ENCODE assay signal across 25 mouse cellular contexts in genomic region chr13:114095440-114095839, GRCm38 (mm10).
"Had no signal": no experiment of that assay in that cellular context is flagged by ENCODE, and none has a peak within 500 bp of the region (broad histone marks: within the 10 kb centered on the region; RNA-seq: fewer than 3 reads in every experiment).

No protein-coding gene starts in this region.

- H3K9me3 ChIP-seq: heart, embryonic 10.5 days; heart, embryonic 13.5 days; heart, embryonic 15.5 days; hindbrain, embryonic 13.5 days; hindbrain, embryonic 15.5 days; limb, embryonic 10.5 days; limb, embryonic 12.5 days; liver, embryonic 13.5 days; liver, embryonic 15.5 days had no signal

- H3K9ac ChIP-seq: heart, embryonic 13.5 days; heart, embryonic 15.5 days; hindbrain, embryonic 13.5 days; hindbrain, embryonic 15.5 days; limb, embryonic 12.5 days; liver, embryonic 13.5 days; liver, embryonic 15.5 days; liver, postnatal 0 days had no signal

- DNase-seq: gastrocnemius, postnatal 10 days; gastrocnemius, postnatal 25 days; heart, adult 18-20 months; heart, postnatal 14 days; heart, postnatal 36 days; kidney, adult 18-20 months; kidney, adult 8-10 months; kidney, postnatal 10 days; kidney, postnatal 25 days; kidney, postnatal 4 days; liver; liver, embryonic 13.5 days; liver, postnatal 0 days had no signal

- H3K27me3 ChIP-seq: heart, embryonic 13.5 days; heart, embryonic 15.5 days; hindbrain, embryonic 13.5 days; hindbrain, embryonic 15.5 days; limb, embryonic 12.5 days; liver, embryonic 13.5 days; liver, embryonic 15.5 days had no signal

- H3K4me1 ChIP-seq: heart, embryonic 10.5 days; hindbrain, embryonic 13.5 days; hindbrain, embryonic 15.5 days; liver, embryonic 13.5 days; liver, embryonic 15.5 days had no signal

- H3K4me2 ChIP-seq: heart, embryonic 13.5 days; heart, embryonic 15.5 days; hindbrain, embryonic 13.5 days; hindbrain, embryonic 15.5 days; limb, embryonic 12.5 days; liver, embryonic 11.5 days; liver, embryonic 13.5 days; liver, embryonic 15.5 days had no signal

- H3K4me3 ChIP-seq: heart, embryonic 10.5 days; heart, embryonic 13.5 days; heart, embryonic 15.5 days; hindbrain, embryonic 13.5 days; hindbrain, embryonic 15.5 days; layer of hippocampus, adult 2 months; left cerebral cortex, adult 2 months; limb, embryonic 10.5 days; limb, embryonic 12.5 days; liver, embryonic 13.5 days; liver, embryonic 15.5 days had no signal

- H3K27ac ChIP-seq: heart, embryonic 10.5 days; heart, embryonic 13.5 days; heart, embryonic 15.5 days; hindbrain, embryonic 13.5 days; hindbrain, embryonic 15.5 days; hindbrain, postnatal 0 days; layer of hippocampus, adult 2 months; left cerebral cortex, adult 2 months; limb, embryonic 10.5 days; limb, embryonic 12.5 days; liver, embryonic 13.5 days; liver, embryonic 15.5 days had no signal

- H3K36me3 ChIP-seq: heart, embryonic 10.5 days; heart, embryonic 13.5 days; heart, embryonic 15.5 days; hindbrain, embryonic 13.5 days; hindbrain, embryonic 15.5 days; limb, embryonic 10.5 days; limb, embryonic 12.5 days; liver, embryonic 13.5 days; liver, embryonic 15.5 days had no signal
